In genomic region chrX:163909381-163909780, GRCm38 (mm10) we compare ENCODE assay signal across 8 mouse cellular contexts. TPM values are rescaled to one million over a fixed set of nuclear protein-coding genes. Genes with fewer than 3 reads are reported as not detected.
DNase-seq lines count a peak whose midpoint lies in the region; ATAC-seq and TF ChIP-seq lines count a peak whose summit lies in the region.

No protein-coding gene starts in this region.

- ATAC-seq in liver, embryonic 12.5 days: no peak

- TF ChIP-seq POLR2A in myocyte (IDR thresholded peaks at IDR 0.05; ENCODE audit: insufficient read length, low read depth): no peak

- peak overlapping the region; percentile 91 for H3ac ChIP-seq in myocyte (ENCODE audit: control insufficient read depth, insufficient read length)

- peak overlapping the region; percentile 69 for H3K4me3 ChIP-seq in liver, embryonic 12.5 days
- H3K4me3 ChIP-seq in myocyte: peak overlapping the region; percentile 50

- H3K4me2 ChIP-seq in liver, embryonic 12.5 days: peak overlapping the region; percentile 91
- peak overlapping the region; percentile 74 for H3K4me2 ChIP-seq in myocyte (ENCODE audit: low read depth)

- no peaks in the 10 kb centered on the region for H3K36me3 ChIP-seq in liver, embryonic 12.5 days
- no peaks in the 10 kb centered on the region for H3K36me3 ChIP-seq in myocyte (ENCODE audit: control insufficient read depth, insufficient read depth)

- 11% methylated on average over 23 of the region's 34 CpGs for WGBS in liver, embryonic 12.5 days (ENCODE audit: insufficient replicate concordance)

- H3K4me1 ChIP-seq in liver, embryonic 12.5 days: no peaks in the 10 kb centered on the region; the same call in 1 of the 2 replicates

- peaks cover 24% of the 10 kb centered on the region for H3K27me3 ChIP-seq in liver, embryonic 12.5 days (replicated peaks)
- no peaks in the 10 kb centered on the region for H3K27me3 ChIP-seq in myocyte (ENCODE audit: control insufficient read depth, insufficient read depth, insufficient read length)

- peak; percentile 4 for DNase-seq in urinary bladder, postnatal 14 days (ENCODE audit: low spot score)
- DNase-seq in urinary bladder, adult 2 months (ENCODE audit: low spot score): no peak
- peak; percentile 56 to 67 for DNase-seq in cerebellum, postnatal 25 days
- peak; percentile 35 for DNase-seq in gastrocnemius, postnatal 25 days
- peak; percentile 6 for DNase-seq in kidney, adult 11 months
- peak; percentile 63 for DNase-seq in thymus, postnatal 14 days

- no peaks in the 10 kb centered on the region for H3K9me3 ChIP-seq in liver, embryonic 12.5 days (replicated peaks)

- H3K9ac ChIP-seq in liver, embryonic 12.5 days: peak overlapping the region; percentile 72

- peaks cover 18% of the 10 kb centered on the region for H3K79me2 ChIP-seq in myocyte (ENCODE audit: control insufficient read depth, insufficient read depth)

- H3K27ac ChIP-seq in liver, embryonic 12.5 days: peak overlapping the region; percentile 60; the same call in 1 of the 2 replicates

TF ChIP-seq in myocyte, 11 proteins besides CTCF, POLR2A, EP300 and RAD21:
- TF ChIP-seq REST (IDR thresholded peaks at IDR 0.05; ENCODE audit: insufficient read depth, insufficient read length) (no peak), USF1 (IDR thresholded peaks at IDR 0.05; ENCODE audit: low read depth) (no peak), E2F4 (IDR thresholded peaks at IDR 0.05; ENCODE audit: insufficient read depth) (no peak), MYOG (IDR thresholded peaks at IDR 0.05; ENCODE audit: control insufficient read depth in 1 of 3, insufficient read depth in 1 of 3, insufficient read length in 2 of 3, low read depth in 2 of 3) (no peak), MAX (IDR thresholded peaks at IDR 0.05; ENCODE audit: low read depth) (no peak), TCF12 (IDR thresholded peaks at IDR 0.05; ENCODE audit: insufficient read depth, poor library complexity, severe bottlenecking) (no peak), POLR2AphosphoS2 (IDR thresholded peaks at IDR 0.05; ENCODE audit: insufficient read length, low read depth) (no peak), CEBPB (IDR thresholded peaks at IDR 0.05; ENCODE audit: insufficient read depth, poor library complexity, severe bottlenecking) (no peak), MYOD1 (IDR thresholded peaks at IDR 0.05; ENCODE audit: control insufficient read depth in 1 of 3, insufficient read length in 2 of 3, low read depth in 2 of 3) (no peak)

RNA-seq across cellular contexts. Expression of gene Ap1s2, which starts 0.6 kb away (rescaled TPM):
- 15.3 and 16.6 TPM in 2 replicates for polyA plus RNA-seq in urinary bladder, adult 2 months (2012; rRNA removed)
- total RNA-seq in gastrocnemius, postnatal 25 days (2021): 10 to 100 TPM; 21.0 to 28.6 TPM
- 6.0 and 6.2 TPM in 2 replicates for polyA plus RNA-seq in liver, embryonic 12.5 days (2016; fragmentation: Nextera tagmentation; extraction: Ambion mirVana)
- 22.3 TPM for polyA plus RNA-seq in myocyte (2012; fragmentation: generic; extraction: Trizol)

RNA-seq across cellular contexts. Expression of gene Zrsr2, which starts 49.1 kb away (rescaled TPM):
- 20.6 and 24.1 TPM in 2 replicates for polyA plus RNA-seq in urinary bladder, adult 2 months (2012; rRNA removed)
- total RNA-seq in gastrocnemius, postnatal 25 days (2021): 10 to 100 TPM; 12.1 to 15.5 TPM
- polyA plus RNA-seq in liver, embryonic 12.5 days (2016; fragmentation: Nextera tagmentation; extraction: Ambion mirVana): 25.5 and 32.2 TPM in 2 replicates
- 18.7 TPM for polyA plus RNA-seq in myocyte (2012; fragmentation: generic; extraction: Trizol)
